Mouse (Mus musculus) adrenal gland, postnatal 14 days (tissue): Measurements from ENCODE around the gene AC161166.1. TPM values are rescaled to one million over a fixed set of nuclear protein-coding genes. Genes with fewer than 3 reads are reported as not detected.

Source experiments
- total RNA-seq: library from RNA; stranded (reverse); gene quantifications from 2 replicates; pipeline ENCODE4 v1.2.3, GENCODE M21; 2021

Gene AC161166.1
- total RNA-seq, 1 experiment from 2014 or later, result not detected

Other genes with a start within 250 kb of the AC161166.1 start
- 4.4 and 4.7 TPM in 2 replicates for gene Zfp93, start 242.0 kb downstream of the AC161166.1 start, total RNA-seq
- gene Zfp61, start 211.2 kb downstream of the AC161166.1 start, total RNA-seq, result 6.5 and 11.4 TPM in 2 replicates
- gene Zfp94, start 195.8 kb downstream of the AC161166.1 start, total RNA-seq, result 3.8 and 5.4 TPM in 2 replicates
- gene Tescl, start 178.5 kb downstream of the AC161166.1 start, total RNA-seq, result not detected in 2 replicates
- gene Lypd5, start 163.3 kb downstream of the AC161166.1 start, total RNA-seq, result not detected in 2 replicates
- gene Kcnn4, start 142.2 kb downstream of the AC161166.1 start, total RNA-seq, result 4.9 and 7.3 TPM in 2 replicates
- 17.3 and 26.7 TPM in 2 replicates for gene Smg9, start 112.8 kb downstream of the AC161166.1 start, total RNA-seq
- not detected in 2 replicates for gene Irgc1, start 60.2 kb downstream of the AC161166.1 start, total RNA-seq
- gene Plaur, start 50.0 kb downstream of the AC161166.1 start, total RNA-seq, result 5.2 and 7.9 TPM in 2 replicates
- 5.7 and 6.4 TPM in 2 replicates for gene Cadm4, start 30.4 kb downstream of the AC161166.1 start, total RNA-seq
- gene Zfp428, start 5.4 kb downstream of the AC161166.1 start, total RNA-seq, result 6.1 and 7.5 TPM in 2 replicates
- 18.9 and 20.4 TPM in 2 replicates for gene Irgq, start 18.2 kb upstream of the AC161166.1 start, total RNA-seq
- gene Pinlyp, start 33.7 kb upstream of the AC161166.1 start, total RNA-seq, result not detected in 2 replicates
- gene Xrcc1, start 33.8 kb upstream of the AC161166.1 start, total RNA-seq, result 38.5 and 47.0 TPM in 2 replicates
- gene Ethe1, start 75.1 kb upstream of the AC161166.1 start, total RNA-seq, result 21.3 and 24.9 TPM in 2 replicates
- 0.48 and 0.94 TPM in 2 replicates for gene Zfp575, start 75.2 kb upstream of the AC161166.1 start, total RNA-seq
- gene Phldb3, start 98.3 kb upstream of the AC161166.1 start, total RNA-seq, result 3.2 and 4.3 TPM in 2 replicates
- 0.38 and 0.59 TPM in 2 replicates for gene Lypd3, start 124.1 kb upstream of the AC161166.1 start, total RNA-seq
- gene Tex101, start 164.2 kb upstream of the AC161166.1 start, total RNA-seq, result not detected in 2 replicates
- not detected in 2 replicates for gene BC049730, start 196.8 kb upstream of the AC161166.1 start, total RNA-seq
- not detected in 2 replicates for gene Gm4763, start 214.5 kb upstream of the AC161166.1 start, total RNA-seq
- gene Cd177, start 247.9 kb upstream of the AC161166.1 start, total RNA-seq, result 0.49 and 0.63 TPM in 2 replicates